Mouse (Mus musculus) lung, embryonic 14.5 days (tissue): ENCODE data around the gene Dab1. TPM values are rescaled to one million over a fixed set of nuclear protein-coding genes. Genes with fewer than 3 reads are reported as not detected.

Source experiments
- ATAC-seq: fragments of 200-750 bp; cut with Nextera tagmentation; 2 replicates; pipeline ENCODE4 v1.8.0; 2017; ENCODE audit warnings: mild to moderate bottlenecking, moderate TSS enrichment, moderate library complexity; ENCODE audit not compliant: insufficient read depth
- DNase-seq: peaks from one replicate; pipeline ENCODE4 v3.0.0-alpha.2; 2015
- H3K27ac ChIP-seq: fragments of 300-500 bp; sonication (generic); 2 replicates; pipeline ENCODE4 v1.5.1; 2014; ENCODE audit warnings: low read depth, mild to moderate bottlenecking, moderate library complexity
- H3K27me3 ChIP-seq: fragments of 300-500 bp; sonication (generic); 2 replicates; pipeline ENCODE4 v1.6.1; 2014; ENCODE audit warnings: low read length, control low read depth; ENCODE audit not compliant: insufficient read depth
- H3K36me3 ChIP-seq: fragments of 300-500 bp; sonication (generic); 2 replicates; pipeline ENCODE4 v1.6.1; 2014; ENCODE audit warnings: control low read depth; ENCODE audit not compliant: insufficient read depth
- H3K4me1 ChIP-seq: fragments of 300-500 bp; sonication (generic); 2 replicates; pipeline ENCODE4 v1.6.1; 2014; ENCODE audit warnings: antibody characterized with exemption, control low read depth; ENCODE audit not compliant: insufficient read depth
- H3K4me2 ChIP-seq: fragments of 300-500 bp; sonication (generic); 2 replicates; pipeline ENCODE4 v1.6.1; 2014; ENCODE audit warnings: mild to moderate bottlenecking
- H3K4me3 ChIP-seq: fragments of 300-500 bp; sonication (generic); 2 replicates; pipeline ENCODE4 v1.5.1; 2014; ENCODE audit warnings: low read depth, low read length
- H3K9ac ChIP-seq: fragments of 300-500 bp; sonication (generic); 2 replicates; pipeline ENCODE4 v1.6.1; 2014
- H3K9me3 ChIP-seq: fragments of 300-500 bp; sonication (generic); 2 replicates; pipeline ENCODE4 v1.6.1; 2016; ENCODE audit warnings: low read depth, low read length, control low read depth
- CTCF ChIP-seq: IDR thresholded peaks from 2 replicates; pipeline ENCODE4 v1.5.1; 2016; ENCODE audit warnings: antibody characterized with exemption, low read depth
- WGBS: fragments of 180-500 bp; shearing (Covaris S2); extraction: QIAGEN DNeasy Blood & Tissue Kit; methylation state at CpG from one replicate; pipeline ENCODE4 v1.1.7; 2014; 5-methylcytosine and 5-hydroxymethylcytosine counted together
- polyA plus RNA-seq: library from polyadenylated mRNA; unstranded; fragments of >200 nt; fragmentation: Nextera tagmentation; extraction: Ambion mirVana; gene quantifications from 2 replicates; pipeline ENCODE4 v1.2.1, GENCODE M21; 2014

Dab1 gene
- polyA plus RNA-seq, 1 experiment from 2014 or later: 4.4 TPM

DNA sequence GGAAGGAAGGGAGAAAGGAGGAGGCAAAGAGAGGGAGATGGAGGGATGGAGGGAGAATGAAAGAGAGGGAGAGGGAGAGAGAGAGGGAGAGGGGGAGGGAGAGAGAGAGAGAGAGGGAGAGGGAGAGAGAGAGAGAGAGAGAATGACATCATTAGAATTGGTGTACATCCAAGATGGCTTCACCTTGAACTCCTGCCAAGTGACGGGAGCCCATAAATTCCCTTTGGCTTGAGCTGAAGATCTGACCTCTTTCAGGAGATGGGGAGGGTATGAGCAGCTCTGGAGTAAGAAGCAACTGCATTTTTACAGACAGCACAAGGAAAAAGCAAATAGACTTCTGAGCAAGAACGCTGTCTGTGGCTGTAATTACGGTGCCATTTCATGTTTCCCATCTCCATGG, 4.1 kb upstream of the Dab1 start:
- TF ChIP-seq CTCF: no peak
- H3K4me2 ChIP-seq: no peak overlapping the region

DNA sequence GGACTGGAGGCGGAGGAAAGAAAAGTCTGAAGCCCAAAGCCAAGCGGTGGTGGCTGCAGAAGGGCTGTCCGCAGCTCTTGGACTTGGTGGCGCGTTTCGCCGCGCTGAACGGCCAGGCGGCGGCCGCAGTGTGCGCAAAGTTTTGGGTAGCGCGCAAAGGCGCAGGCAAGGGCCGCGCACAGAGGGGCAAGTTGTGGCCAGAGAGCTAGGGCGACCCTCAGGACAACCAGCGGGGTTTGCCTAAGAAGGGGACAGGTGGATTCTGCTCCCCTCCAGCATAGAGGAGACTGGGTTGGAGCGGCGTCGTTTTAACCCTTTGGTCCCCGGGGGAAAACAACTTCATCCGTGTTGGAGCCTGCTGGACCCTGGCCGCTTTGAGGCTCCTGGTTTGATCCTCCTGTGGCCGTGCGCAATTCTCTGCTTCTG, 800 bp downstream of the Dab1 start:
- WGBS: under 1% methylated on average over 28 of the region's 28 CpGs
- Histone ChIP-seq H3K9me3 (no peaks in the 10 kb centered on the region), H3K4me2 (peak overlapping the region; percentile 59), H3K36me3 (no peaks in the 10 kb centered on the region), H3K9ac (no peak overlapping the region), H3K4me1 (no peaks in the 10 kb centered on the region), H3K27me3 (peaks cover 47% of the 10 kb centered on the region), H3K4me3 (peak overlapping the region; percentile 34), H3K27ac (no peak overlapping the region)
- DNase-seq (peak; percentile 64), ATAC-seq (peak; percentile 52; the same call in 1 of the 2 replicates)
- TF ChIP-seq CTCF: no peak

More for the DNA sequence above, 4.1 kb upstream of the Dab1 start:
- Histone ChIP-seq H3K9me3 (no peaks in the 10 kb centered on the region), H3K36me3 (no peaks in the 10 kb centered on the region), H3K27me3 (peaks cover 23% of the 10 kb centered on the region), H3K27ac (no peak overlapping the region), H3K4me1 (no peaks in the 10 kb centered on the region), H3K4me3 (no peak overlapping the region), H3K9ac (no peak overlapping the region)
- DNase-seq: peak; percentile 67
- ATAC-seq: no peak; the same call in 1 of the 2 replicates
- WGBS: 71% methylated on average over 3 of the region's 3 CpGs

DNA sequence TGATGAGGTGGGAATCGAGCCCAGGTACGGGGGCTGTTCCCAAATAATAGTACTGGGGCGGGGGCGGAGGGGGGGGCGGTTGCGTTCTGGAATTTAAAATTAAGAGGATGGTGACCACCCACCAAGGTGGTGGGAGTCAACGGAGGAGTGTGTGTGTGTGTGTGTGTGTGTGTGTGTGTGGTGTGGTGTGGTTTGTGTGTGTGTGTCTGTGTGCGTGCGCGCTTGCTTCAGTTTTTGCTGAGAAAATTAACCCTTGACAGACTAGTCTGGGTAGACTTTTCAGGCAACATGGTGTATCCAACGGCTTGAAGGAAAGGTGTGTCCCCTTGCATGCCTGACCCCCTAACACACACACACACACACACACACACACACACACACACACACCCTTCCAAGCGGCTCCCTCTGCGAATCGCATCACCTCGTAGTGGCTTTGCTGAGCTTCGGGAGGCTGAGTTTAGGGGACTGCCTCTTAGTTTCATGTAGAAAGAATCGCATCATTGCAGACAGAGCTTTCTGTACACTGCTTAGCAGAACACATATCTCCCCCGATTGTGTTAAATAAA, 1.5 kb downstream of the Dab1 start:
- DNase-seq: no peak
- no peak overlapping the region for H3K9ac ChIP-seq
- H3K4me3 ChIP-seq: no peak overlapping the region
- no peak for ATAC-seq
- TF ChIP-seq CTCF: no peak
- peaks cover 47% of the 10 kb centered on the region for H3K27me3 ChIP-seq
- H3K9me3 ChIP-seq: no peaks in the 10 kb centered on the region
- H3K4me1 ChIP-seq: no peaks in the 10 kb centered on the region
- no peak overlapping the region for H3K27ac ChIP-seq
- H3K36me3 ChIP-seq: no peaks in the 10 kb centered on the region
- WGBS: 11% methylated on average over 18 of the region's 18 CpGs
- peak overlapping the region; percentile 59; the same call in 1 of the 2 replicates for H3K4me2 ChIP-seq

DNA sequence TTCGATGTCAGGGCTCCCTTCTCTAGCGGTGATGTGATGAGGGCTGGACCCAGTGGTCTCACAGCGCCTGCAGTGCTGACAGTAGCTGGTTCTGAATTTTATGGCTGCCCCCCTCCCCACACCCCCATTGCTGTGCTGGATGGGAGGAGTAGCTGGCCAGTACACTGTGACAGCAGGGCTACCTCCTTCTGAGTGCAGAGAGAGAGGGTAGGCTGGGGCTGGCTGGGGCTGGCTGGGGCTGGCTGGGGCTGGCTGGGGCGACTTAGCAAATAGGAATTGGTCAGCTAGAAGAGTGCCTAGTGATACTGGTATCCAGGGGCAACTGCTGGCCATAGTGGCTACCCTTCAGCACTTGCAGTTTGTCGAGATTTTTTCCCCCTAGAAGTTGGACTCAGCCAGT, 2.4 kb downstream of the Dab1 start:
- ATAC-seq (no peak), DNase-seq (no peak)
- Histone ChIP-seq H3K9ac (no peak overlapping the region), H3K4me3 (no peak overlapping the region), H3K27ac (no peak overlapping the region), H3K4me1 (no peaks in the 10 kb centered on the region), H3K36me3 (no peaks in the 10 kb centered on the region), H3K4me2 (no peak overlapping the region), H3K27me3 (peaks cover 47% of the 10 kb centered on the region), H3K9me3 (no peaks in the 10 kb centered on the region)
- WGBS: 34% methylated on average over 5 of the region's 5 CpGs
- TF ChIP-seq CTCF: no peak

DNA sequence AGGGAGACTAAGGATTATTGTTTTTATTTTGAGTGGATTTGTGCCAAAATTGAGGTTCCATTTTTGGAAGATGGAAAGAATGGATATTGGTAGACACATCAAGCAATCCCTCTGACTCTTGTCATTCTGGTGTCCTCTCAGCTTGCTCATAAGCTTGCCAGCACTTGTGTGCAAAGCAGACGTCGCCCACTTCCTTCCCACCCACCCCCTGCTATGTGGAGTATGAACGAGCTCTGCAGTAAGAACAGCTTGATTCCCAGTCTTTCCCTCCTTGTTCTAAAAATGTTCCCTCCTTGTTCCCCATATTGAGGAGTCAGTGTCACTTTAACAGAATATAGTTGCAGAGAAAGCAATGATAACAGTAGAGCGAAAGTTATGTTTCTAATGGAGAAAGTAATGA, 11.0 kb downstream of the Dab1 start:
- Histone ChIP-seq H3K4me3 (no peak overlapping the region), H3K4me2 (no peak overlapping the region), H3K27ac (no peak overlapping the region), H3K9me3 (no peaks in the 10 kb centered on the region), H3K4me1 (no peaks in the 10 kb centered on the region), H3K27me3 (no peaks in the 10 kb centered on the region), H3K9ac (no peak overlapping the region), H3K36me3 (no peaks in the 10 kb centered on the region)
- TF ChIP-seq CTCF: no peak
- no peak for ATAC-seq
- DNase-seq: no peak
- WGBS: 63% methylated on average over 4 of the region's 4 CpGs

DNA sequence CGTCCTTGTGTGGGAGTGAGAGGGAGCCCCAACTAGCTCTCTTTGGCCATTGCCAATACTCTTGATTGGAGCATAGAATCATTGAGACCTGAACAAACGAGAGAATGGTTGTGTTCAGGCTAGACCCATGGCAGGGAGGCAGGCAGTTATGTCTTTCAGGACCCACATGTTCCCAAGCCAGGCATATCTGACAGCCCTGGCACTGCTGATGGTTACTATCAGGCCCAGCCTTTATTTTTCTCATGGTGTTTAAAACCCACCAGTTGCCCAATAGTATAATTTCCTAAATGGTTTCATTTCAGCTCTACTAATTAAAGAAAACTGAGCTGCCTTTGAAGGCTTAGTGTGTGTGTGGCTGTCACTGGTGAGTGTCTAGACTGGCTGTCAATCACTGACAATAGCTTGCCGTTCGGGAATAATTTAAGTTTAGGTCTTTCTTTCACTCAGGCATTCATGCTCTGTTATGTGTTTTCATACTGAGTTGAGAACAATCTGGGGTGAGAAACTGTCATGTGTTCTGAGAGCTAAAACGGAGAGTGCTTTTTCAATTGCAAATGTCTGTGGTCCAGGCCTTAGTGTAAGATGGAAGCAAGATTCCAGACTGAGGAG, 17.1 kb downstream of the Dab1 start:
- Histone ChIP-seq H3K9me3 (no peaks in the 10 kb centered on the region), H3K36me3 (no peaks in the 10 kb centered on the region), H3K27ac (no peak overlapping the region), H3K4me1 (no peaks in the 10 kb centered on the region), H3K4me3 (no peak overlapping the region), H3K9ac (no peak overlapping the region), H3K27me3 (no peaks in the 10 kb centered on the region), H3K4me2 (no peak overlapping the region)
- WGBS: 67% methylated on average over 5 of the region's 5 CpGs
- DNase-seq (no peak), ATAC-seq (no peak)
- TF ChIP-seq CTCF: no peak

DNA sequence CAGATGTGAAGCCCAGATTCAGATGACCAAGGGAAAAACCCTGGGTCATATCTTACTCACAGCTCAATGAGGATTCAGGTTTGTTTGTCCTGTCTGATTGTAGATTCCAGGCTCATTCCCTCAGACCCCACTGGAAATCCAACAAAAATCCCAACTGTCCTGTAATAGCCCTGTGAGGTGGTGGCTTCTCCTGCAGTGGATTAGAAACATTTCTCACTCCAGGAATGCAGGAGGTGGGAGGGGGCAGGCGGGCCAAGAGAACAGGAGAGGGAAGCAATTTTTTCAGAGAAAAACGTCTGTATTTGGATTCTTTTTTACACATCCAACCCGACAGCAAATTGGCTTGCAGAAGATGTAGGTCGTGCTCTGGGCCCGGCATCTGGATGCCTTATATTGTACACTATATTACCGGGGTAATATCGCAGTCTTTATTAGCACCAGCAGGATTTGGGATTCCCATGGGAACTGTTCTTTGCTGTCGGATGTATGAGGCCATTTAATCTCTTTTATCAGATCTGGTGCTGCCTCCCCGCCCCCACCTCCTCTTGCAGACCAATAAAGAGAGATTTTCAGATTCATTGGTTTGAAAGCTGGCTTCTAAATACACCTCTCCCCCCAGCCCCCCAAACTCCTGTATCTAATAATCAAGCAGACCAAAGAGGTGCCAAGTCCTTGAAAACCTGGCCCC, 29.2 kb downstream of the Dab1 start:
- H3K4me1 ChIP-seq: no peaks in the 10 kb centered on the region
- H3K4me3 ChIP-seq: no peak overlapping the region
- ATAC-seq (no peak), DNase-seq (no peak)
- H3K9ac ChIP-seq: no peak overlapping the region
- TF ChIP-seq CTCF: no peak
- 42% methylated on average over 9 of the region's 9 CpGs for WGBS
- no peaks in the 10 kb centered on the region for H3K27me3 ChIP-seq
- no peaks in the 10 kb centered on the region for H3K9me3 ChIP-seq
- H3K4me2 ChIP-seq: no peak overlapping the region
- H3K36me3 ChIP-seq: no peaks in the 10 kb centered on the region
- no peak overlapping the region for H3K27ac ChIP-seq
